Mouse (Mus musculus): ENCODE measurements around the gene Cldn8.

Cldn8 gene

DNA sequence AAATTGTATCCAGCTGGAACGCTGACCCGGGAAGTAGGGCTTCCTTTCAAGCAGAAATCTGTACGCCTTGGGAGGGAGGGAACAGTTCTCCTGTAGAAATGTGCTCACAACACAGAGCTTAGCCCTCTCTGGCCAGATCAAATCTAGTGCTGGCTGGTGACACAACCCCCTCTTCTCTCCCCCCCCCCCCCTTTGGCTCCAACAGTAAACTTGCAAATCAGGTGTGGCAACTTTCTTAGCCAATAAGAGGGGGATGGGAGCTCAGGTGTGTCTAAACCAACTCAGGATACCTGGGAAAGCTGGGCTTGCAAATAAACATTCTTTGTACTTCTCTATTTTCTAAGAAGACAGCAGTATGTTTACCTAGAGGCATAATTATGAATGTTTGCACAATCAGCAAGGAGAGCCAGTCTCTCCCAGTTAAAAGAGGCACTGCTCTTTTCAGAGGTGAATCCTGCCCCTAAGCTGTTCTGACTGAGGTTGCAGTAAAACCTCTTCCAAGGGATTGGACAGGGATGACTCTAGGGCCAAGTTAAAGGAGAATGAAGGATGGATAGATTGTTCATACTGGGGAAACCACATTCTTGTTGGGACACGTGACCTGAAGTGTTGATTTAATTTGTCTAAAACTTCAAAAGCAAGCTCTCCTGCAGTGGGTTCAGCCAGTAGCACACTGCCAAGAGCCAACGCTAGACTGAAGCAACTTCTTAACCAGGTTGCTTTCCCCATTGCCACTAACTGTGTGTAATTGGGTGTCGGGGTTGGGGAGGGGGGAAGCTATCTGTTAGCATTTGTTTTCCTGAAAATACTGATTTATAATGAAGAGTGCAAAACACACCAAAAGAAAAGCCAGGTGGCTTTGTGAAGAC lies at the start of gene Cldn8:
Gene Cldn8, minus strand, starts transcription at position 139 of the 869 bp plus-strand sequence.
- peak; percentile 19 to 26 for DNase-seq

DNA sequence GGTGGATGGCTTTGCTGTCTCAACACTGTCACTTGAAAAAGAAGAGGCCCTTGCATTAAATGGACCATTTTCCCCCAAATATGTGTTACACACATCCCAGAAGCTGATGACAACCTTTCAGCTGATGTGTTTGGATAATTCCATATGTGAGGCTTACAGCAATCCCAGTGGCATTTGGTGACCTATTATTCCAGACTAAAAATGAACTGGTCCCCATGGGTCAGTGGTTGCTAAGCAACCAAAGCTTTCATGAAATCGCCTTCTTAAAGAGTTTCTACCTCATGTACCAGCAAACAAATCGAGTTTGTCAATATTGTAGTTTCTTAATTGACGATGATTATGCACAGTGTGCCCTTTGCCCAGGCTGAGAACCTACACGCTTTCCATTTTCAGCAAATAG lies 49.7 kb upstream of the Cldn8 start:
- no peak for DNase-seq

DNA sequence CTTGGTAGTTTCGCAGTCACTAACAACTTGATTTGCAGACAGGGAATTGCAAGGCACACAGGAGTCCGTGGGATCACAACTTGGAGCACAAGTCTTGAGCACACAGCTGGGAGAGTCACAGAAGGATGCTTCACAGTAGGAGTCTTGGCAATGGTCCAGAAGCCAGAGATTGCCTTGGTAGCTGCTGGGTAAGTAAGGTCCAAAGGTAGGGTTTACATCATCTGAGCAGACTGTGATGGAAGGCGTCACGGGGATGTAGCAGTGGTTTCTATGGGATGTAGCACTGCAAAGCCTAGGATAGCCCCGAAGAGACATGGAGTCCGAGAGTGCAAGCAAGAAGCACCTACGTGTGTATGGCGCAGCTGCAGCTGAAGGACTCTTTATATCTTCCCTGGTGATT lies 48.9 kb upstream of the Cldn8 start, which contains the start of gene Krtap24-1:
Gene Krtap24-1, minus strand, starts transcription at position 358 of the 400 bp plus-strand sequence.
- DNase-seq: no peak

DNA sequence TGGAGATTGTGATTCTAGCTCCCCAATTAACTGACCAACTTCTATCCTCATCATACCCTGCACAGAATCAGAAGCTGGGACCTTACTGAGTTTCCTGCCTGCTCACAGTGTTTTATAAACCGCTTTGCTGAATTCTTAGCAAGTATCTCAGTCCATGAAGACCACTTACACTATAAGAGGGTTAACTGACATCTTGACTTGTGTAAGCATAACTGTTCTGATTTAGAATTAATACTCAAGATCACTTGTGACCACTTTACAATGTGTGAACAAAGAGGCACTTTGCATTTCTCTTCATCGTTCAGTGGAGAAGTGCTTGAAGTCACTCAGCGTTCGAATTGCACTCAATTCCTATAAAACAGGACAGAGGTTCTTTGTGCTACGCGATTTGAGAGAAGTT lies 41.6 kb upstream of the Cldn8 start:
- no peak for DNase-seq

DNA sequence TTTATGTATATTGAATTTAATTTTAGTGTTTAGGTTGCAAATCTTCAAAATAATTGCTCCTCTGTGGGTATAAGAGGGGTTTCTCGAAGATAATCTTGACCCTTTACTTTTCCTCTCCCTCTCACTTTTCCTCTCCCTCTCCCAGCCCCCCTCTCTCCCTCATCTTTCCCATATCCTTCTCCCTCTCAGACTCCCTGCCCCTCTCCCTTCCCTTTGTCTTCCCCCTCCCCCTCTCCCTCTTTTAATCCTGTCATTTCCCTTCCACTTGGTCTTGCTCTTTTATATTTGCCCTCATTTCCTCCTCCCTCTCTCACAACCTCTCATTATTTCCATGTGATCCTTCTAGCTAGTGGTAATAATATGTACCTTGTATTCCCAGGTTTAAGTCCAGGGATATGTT lies 39.5 kb upstream of the Cldn8 start:
- no peak for DNase-seq

DNA sequence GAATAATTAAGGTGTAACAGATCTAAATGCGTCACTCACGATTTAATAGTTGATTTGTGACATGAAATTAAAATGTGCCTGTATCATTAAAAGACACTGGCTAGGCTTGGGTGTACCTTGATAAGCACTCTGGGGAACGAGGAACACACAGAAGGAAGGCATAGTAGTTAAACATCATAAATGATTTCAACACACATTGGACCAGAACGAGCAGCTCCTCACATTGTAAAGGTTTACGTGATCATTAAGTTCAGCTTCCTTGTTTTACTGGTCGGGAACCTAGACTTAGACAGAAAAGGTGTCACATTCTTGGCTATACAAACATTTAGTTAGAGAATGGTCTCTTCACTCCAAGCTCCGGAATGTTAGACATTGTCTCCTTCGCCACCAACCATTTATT lies 37.3 kb upstream of the Cldn8 start:
- DNase-seq: no peak

DNA sequence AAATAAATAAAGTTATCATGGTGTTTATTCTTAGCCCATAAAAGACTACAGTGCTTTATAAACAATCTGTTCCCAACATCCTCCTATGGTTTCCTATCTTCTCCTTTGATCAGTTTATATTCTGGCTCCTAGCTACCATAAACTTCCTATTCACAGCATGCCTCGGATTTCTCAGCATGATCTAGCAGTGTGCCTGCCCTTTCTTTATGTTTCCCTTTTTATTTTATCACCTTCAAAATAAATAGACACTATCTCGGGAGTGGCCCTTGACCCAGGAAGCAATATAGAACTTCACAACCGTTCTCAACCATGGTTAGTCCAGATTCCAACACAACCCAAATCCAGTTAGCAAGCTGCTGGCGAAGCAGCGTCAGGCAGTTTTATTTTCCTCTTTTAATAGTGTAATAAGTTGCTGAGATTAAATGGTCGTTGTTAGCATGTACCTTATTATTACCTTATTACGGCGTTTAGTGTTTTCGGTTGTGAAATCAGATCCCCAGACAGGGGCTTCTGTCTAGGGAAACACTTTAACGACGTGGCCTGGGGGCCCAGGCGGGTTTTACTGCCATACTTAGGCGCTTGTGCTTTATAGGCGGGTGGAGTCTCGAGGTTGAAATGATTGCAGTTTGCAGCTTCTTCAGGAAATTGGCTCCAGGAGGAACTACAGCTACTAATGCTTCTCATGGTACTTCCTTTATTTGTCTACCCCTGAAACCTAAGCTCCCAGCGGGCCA lies 36.7 kb upstream of the Cldn8 start:
- no peak for DNase-seq

DNA sequence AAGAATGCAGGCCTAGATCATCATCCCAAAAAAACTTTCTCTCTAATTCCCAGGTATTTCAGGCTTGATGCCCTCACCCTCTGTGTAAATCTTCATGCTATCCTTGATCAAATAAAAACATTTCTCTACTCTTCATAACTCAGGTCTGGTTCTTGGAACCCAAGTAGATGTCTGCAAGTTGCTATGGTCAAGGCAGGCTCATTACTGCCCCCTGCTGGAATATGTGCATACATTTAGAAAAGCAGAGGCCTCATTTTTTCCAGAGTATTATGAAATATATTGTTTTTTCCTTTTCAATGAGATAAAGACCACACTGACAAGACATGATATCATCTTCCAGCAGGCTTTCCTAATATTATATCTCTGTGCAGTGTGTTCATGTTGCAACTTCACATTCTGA lies 29.8 kb upstream of the Cldn8 start:
- no peak for DNase-seq

DNA sequence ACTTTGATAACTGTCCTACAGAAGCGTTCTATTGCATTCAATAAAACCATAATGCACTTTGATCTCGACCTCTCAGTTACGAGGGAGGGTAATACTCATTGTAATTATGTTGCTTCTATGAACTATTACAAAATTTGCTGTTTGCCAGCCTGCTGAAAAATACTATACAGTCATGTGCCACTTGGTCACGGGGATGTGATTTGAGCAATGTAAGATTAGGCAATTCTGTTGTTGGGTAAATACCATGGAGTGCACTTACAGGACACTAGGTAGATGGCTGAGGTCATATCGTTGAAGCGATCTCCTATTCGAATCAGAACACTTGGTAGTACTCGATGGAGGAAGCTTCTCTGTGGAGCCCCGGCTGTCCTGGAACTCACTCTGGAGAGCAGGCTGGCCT lies 20.4 kb upstream of the Cldn8 start:
- no peak for DNase-seq

DNA sequence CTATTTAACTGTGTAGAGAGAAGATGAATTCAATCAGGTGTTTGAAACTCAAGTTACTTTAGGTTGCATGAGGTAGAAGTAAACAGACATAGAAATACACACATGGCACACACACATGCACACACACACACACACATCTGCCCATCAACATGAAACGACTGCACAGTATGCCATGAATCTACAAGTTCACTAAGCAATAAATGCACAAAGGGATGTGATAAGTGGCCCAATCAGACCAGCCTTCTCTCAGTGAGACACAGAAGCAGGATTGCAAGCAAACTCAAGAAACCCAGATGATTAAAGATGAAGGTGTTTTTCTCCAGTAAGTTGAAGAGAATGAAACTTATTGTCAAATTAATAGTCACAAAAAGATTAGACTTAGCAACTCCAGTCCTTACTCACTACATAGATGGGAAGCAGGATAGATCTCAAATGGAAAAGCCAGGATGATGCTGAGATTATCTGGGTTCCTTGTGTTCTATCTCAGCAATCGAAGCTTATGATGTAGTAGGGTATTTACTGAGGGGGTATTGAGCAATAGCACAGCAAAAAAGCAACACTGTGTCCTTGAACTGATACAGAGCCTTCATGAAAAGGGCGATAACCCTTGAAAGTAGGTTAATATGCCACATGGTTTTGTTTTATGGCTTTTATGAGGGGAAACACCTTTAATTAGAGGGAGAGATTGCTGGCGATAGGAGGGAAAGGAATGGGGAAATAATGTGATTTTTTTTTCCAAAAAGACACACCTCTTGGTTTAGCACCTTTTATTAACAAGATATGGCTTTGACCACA lies 13.1 kb upstream of the Cldn8 start:
- no peak for DNase-seq

DNA sequence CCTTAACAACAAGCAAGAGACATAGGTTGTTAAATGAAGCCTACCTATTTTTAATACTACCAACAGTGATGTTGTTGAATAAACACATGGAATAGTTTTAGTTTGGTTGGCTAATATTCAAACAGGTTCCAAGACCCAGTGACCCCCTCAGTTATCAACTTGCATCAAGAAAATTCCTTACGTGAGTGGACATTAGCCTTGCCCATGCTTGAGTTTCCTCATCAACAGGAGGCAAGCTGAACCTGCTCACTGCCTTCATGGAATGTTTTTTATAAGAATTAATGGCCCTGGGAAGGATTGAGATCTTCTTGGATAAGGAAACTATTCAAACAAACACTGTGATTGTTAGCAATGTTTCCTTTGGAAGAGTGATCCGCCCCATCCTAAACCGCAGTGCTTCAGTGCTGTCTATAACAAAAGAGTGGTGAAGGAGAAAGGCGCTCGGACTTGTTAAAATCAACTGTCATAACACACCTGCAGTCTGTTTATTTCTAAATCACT lies 10.0 kb upstream of the Cldn8 start:
- no peak for DNase-seq

DNA sequence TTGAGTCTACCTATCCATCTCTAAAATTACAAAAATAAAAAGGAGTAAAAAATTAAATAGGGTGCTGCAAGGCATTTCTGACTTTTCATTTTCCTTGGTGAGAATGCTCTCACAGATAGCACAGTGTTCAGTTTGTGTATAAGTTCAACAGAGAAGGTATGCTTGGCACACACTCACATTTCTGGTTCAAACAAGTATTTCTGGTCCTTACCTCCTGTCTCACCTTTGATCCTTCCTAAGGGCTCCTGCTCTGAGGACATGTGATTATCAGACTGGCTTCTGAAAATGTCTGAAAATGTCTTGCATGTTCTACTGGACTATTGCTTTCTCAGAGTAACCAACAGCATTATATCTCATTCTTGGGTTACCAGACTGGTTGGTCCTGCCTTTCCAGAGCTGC lies 7.2 kb upstream of the Cldn8 start:
- DNase-seq: no peak

DNA sequence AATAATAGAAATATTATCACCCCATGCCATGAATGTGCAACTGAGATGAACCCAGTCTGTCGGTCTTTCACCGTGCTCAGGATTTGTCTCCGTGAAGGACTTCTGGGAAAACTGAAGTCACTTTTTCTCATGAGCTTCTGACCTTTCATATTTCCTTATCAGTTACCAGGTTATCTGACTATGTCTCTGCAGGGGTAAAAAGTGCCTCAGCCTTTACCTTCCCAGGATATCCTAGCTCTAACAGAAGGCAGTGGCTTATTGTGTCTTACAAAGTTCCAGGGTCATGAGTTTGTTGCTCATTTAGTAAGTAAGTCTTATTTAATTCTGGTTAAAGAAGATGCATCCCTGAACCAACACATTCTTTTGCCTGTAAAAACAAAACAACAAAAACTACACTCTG lies 6.7 kb upstream of the Cldn8 start:
- no peak for DNase-seq

DNA sequence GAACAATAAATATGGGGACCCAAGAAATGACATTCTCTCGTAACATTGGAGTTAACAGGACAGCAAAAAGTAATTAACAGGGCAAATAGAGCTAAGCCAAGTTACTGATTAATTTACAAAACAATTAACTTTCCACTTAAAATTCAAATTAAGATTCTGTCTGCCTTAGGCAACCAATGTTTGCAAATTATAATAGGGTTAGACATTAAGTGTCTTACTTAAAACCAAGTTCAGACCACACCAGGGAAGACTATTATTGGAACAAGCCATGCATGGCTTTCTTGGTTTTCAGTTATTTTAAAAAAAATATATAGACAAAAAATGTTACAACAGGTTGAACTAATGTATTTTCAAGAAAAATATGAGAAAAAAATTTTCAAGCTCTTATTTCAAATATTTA lies 6.1 kb upstream of the Cldn8 start:
- DNase-seq: no peak

DNA sequence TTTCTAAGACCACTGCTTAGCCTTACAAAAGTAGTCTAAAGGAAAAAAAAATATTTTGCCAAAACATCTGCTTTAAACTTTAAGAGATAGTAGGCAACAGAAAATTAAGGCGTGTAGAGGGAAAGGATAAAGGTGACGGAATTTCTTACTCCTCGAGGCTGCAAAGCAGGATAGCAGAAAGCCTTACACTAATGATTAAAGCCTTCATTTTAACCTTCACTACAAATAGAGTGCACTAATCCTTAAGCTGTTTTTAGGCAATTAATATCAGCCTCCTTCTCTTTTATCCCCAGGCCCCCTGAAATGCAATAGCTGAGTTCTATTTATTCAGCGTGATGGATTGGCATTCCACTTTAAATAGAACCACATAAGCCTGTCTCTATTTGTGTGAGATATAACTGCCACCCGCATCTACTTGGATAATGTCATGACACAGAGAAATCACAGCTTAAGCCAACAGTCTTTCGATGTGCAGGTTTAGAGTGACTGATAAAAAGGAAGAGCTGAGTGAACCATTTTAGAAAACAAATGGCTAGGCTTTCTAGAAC lies 1.3 kb downstream of the Cldn8 start:
- no peak for DNase-seq

DNA sequence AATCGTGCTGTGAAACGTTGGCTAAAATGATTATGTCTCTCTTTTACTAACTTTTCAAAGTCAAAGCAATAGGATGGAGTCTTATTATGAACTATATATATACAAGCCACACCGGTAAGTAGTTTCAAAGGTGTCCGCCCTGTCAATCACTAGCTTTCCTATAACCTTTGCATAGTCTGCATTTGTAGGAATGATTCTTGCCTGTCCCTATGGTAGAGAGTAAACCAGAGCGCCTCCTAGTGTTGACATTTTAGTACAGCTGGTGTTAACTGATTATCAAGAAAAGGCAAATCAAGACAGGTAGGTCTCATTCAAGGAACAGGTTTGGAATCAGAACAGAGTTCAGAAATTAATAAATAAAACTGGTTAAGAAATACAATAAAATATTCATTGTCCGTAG lies 20.5 kb downstream of the Cldn8 start:
- DNase-seq: no peak

DNA sequence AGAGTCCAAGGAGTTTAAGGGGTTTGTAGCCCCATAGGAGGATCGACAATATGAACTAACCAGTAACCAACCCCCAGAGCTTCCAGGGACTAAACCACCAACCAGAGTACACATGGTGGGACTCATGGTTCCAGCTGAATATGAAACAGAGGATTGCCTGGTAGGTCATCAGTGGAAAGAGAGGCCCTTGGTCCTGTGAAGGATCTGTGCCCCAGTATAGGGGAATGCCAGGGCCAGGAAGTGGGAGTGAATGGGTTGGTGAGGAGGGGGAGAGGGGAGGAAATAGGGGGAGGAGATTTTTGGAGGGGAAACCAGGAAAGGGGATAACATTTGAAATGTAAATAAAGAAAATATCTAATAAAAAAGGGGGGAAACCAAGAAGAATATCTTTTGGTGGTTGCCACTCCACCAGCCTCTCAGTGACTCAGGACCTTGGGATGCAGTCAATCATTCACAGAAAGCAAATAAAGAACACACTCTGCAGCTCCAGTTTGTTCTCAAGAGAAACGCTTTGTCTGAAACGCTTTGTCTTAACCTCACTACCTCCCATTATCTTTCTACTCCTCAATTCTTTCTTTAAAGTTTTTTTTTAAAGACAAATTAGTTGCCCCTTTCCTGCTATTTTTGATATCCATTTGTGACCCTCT lies 23.0 kb downstream of the Cldn8 start:
- DNase-seq: no peak

DNA sequence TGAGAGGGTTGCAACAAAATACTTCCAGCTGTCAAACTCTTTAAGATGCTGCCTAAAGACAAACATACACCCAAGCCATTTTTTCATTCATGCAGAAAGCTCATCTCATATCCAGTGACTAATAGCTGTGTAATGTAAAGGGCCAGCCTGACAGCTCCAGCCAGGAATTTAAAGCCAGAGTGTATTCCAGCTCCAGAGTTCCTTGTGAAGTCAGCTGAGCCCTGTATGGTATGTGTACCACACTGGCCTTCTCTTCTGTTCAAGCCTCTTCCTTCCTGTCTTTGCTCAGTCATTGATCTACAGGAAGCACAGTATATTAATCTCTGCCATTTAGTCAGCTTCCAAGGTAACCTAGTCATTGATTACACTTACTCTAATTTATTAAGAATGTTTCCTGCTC lies 51.6 kb downstream of the Cldn8 start:
- no peak for DNase-seq
